Mouse (Mus musculus): ENCODE measurements around the gene Rps6ka3. TPM values are rescaled to one million over a fixed set of nuclear protein-coding genes. Genes with fewer than 3 reads are reported as not detected.

Rps6ka3 gene
- polyA plus RNA-seq, 1 experiment from 2014 or later = 7.6 TPM

- Histone ChIP-seq H3K4me3 (ENCODE audit: low read depth, low read length) (no peak overlapping the region), H3K9me3 (replicated peaks; ENCODE audit: control insufficient read depth, low read length) (no peaks in the 10 kb centered on the region), H3K4me1 (ENCODE audit: control insufficient read depth, insufficient read depth, low read length) (no peaks in the 10 kb centered on the region), H3K27me3 (ENCODE audit: control insufficient read depth, insufficient read depth, low read length) (no peaks in the 10 kb centered on the region), H3K27ac (ENCODE audit: low read depth, low read length) (no peak overlapping the region), H3K36me3 (ENCODE audit: control insufficient read depth, insufficient read depth, low read length) (no peaks in the 10 kb centered on the region), H3K4me2 (no peak overlapping the region), H3K9ac (ENCODE audit: low read depth, low read length) (no peak overlapping the region)
- ATAC-seq (replicated peaks; ENCODE audit: insufficient number of reproducible peaks, low FRiP score, low TSS enrichment) = no peak
- WGBS (ENCODE audit: insufficient replicate concordance) = 96% methylated on average over 1 of the region's 1 CpGs
Observed at GRCm38 (mm10) chrX:159295879-159296278, 85.8 kb downstream of the Rps6ka3 start.

- ATAC-seq (replicated peaks; ENCODE audit: insufficient number of reproducible peaks, low FRiP score, low TSS enrichment) = no peak
- no peak overlapping the region for H3K4me3 ChIP-seq (ENCODE audit: low read depth, low read length)
- H3K27me3 ChIP-seq (ENCODE audit: control insufficient read depth, insufficient read depth, low read length) = no peaks in the 10 kb centered on the region
- no peak overlapping the region for H3K27ac ChIP-seq (ENCODE audit: low read depth, low read length)
- no peaks in the 10 kb centered on the region for H3K9me3 ChIP-seq (replicated peaks; ENCODE audit: control insufficient read depth, low read length)
- no peak overlapping the region for H3K9ac ChIP-seq (ENCODE audit: low read depth, low read length)
- no peak overlapping the region for H3K4me2 ChIP-seq
- 67% methylated on average over 11 of the region's 11 CpGs for WGBS (ENCODE audit: insufficient replicate concordance)
- H3K4me1 ChIP-seq (ENCODE audit: control insufficient read depth, insufficient read depth, low read length) = no peaks in the 10 kb centered on the region
- no peaks in the 10 kb centered on the region for H3K36me3 ChIP-seq (ENCODE audit: control insufficient read depth, insufficient read depth, low read length)
Observed at GRCm38 (mm10) chrX:159302349-159303311, 92.5 kb downstream of the Rps6ka3 start.

GRCm38 (mm10) chrX:159315293-159315692, 105.2 kb downstream of the Rps6ka3 start:
- 66% methylated on average over 7 of the region's 7 CpGs for WGBS (ENCODE audit: insufficient replicate concordance)
- Histone ChIP-seq H3K27me3 (ENCODE audit: control insufficient read depth, insufficient read depth, low read length) (no peaks in the 10 kb centered on the region), H3K9me3 (replicated peaks; ENCODE audit: control insufficient read depth, low read length) (no peaks in the 10 kb centered on the region)

GRCm38 (mm10) chrX:159321342-159321741, 111.2 kb downstream of the Rps6ka3 start:
- Histone ChIP-seq H3K4me2 (no peak overlapping the region), H3K9me3 (replicated peaks; ENCODE audit: control insufficient read depth, low read length) (no peaks in the 10 kb centered on the region), H3K27ac (ENCODE audit: low read depth, low read length) (no peak overlapping the region), H3K4me3 (ENCODE audit: low read depth, low read length) (no peak overlapping the region), H3K36me3 (ENCODE audit: control insufficient read depth, insufficient read depth, low read length) (no peaks in the 10 kb centered on the region), H3K27me3 (ENCODE audit: control insufficient read depth, insufficient read depth, low read length) (no peaks in the 10 kb centered on the region), H3K9ac (ENCODE audit: low read depth, low read length) (no peak overlapping the region), H3K4me1 (ENCODE audit: control insufficient read depth, insufficient read depth, low read length) (no peaks in the 10 kb centered on the region)
- ATAC-seq (replicated peaks; ENCODE audit: insufficient number of reproducible peaks, low FRiP score, low TSS enrichment) = no peak
- 25% methylated on average over 8 of the region's 8 CpGs for WGBS (ENCODE audit: insufficient replicate concordance)

More at GRCm38 (mm10) chrX:159315293-159315692, 105.2 kb downstream of the Rps6ka3 start:
- Histone ChIP-seq H3K9ac (ENCODE audit: low read depth, low read length) (no peak overlapping the region), H3K27ac (ENCODE audit: low read depth, low read length) (no peak overlapping the region), H3K4me2 (no peak overlapping the region), H3K4me1 (ENCODE audit: control insufficient read depth, insufficient read depth, low read length) (no peaks in the 10 kb centered on the region), H3K4me3 (ENCODE audit: low read depth, low read length) (no peak overlapping the region), H3K36me3 (ENCODE audit: control insufficient read depth, insufficient read depth, low read length) (no peaks in the 10 kb centered on the region)
- ATAC-seq (replicated peaks; ENCODE audit: insufficient number of reproducible peaks, low FRiP score, low TSS enrichment) = no peak

DNA sequence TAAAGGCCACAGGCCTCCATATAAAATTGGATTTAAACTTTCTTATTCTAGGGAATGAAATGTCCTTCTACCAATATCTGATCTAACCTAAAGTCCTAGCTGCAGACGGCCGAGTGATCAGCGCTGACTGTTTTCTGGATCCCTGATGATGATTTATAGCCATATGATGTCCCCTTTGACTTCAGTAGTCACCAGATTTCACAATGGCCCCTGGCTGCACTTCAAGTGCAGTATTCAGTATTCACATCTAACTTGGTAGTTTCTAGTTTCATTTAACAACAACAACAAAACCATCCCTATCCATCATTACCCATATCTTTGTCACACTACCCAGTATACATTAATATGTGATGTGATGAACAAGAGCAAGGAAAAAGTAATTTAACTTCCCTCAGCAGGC, 154.4 kb downstream of the Rps6ka3 start:
- Histone ChIP-seq H3K4me2 (no peak overlapping the region), H3K27me3 (ENCODE audit: control insufficient read depth, insufficient read depth, low read length) (no peaks in the 10 kb centered on the region), H3K27ac (ENCODE audit: low read depth, low read length) (no peak overlapping the region), H3K4me3 (ENCODE audit: low read depth, low read length) (no peak overlapping the region), H3K9ac (ENCODE audit: low read depth, low read length) (no peak overlapping the region), H3K9me3 (replicated peaks; ENCODE audit: control insufficient read depth, low read length) (no peaks in the 10 kb centered on the region), H3K36me3 (ENCODE audit: control insufficient read depth, insufficient read depth, low read length) (0 out of 2 replicates have a peak, but pooled peaks cover 2% of the 10 kb centered on the region), H3K4me1 (ENCODE audit: control insufficient read depth, insufficient read depth, low read length) (no peaks in the 10 kb centered on the region)
- 87% methylated on average over 3 of the region's 3 CpGs for WGBS (ENCODE audit: insufficient replicate concordance)
- ATAC-seq (replicated peaks; ENCODE audit: insufficient number of reproducible peaks, low FRiP score, low TSS enrichment) = no peak

DNA sequence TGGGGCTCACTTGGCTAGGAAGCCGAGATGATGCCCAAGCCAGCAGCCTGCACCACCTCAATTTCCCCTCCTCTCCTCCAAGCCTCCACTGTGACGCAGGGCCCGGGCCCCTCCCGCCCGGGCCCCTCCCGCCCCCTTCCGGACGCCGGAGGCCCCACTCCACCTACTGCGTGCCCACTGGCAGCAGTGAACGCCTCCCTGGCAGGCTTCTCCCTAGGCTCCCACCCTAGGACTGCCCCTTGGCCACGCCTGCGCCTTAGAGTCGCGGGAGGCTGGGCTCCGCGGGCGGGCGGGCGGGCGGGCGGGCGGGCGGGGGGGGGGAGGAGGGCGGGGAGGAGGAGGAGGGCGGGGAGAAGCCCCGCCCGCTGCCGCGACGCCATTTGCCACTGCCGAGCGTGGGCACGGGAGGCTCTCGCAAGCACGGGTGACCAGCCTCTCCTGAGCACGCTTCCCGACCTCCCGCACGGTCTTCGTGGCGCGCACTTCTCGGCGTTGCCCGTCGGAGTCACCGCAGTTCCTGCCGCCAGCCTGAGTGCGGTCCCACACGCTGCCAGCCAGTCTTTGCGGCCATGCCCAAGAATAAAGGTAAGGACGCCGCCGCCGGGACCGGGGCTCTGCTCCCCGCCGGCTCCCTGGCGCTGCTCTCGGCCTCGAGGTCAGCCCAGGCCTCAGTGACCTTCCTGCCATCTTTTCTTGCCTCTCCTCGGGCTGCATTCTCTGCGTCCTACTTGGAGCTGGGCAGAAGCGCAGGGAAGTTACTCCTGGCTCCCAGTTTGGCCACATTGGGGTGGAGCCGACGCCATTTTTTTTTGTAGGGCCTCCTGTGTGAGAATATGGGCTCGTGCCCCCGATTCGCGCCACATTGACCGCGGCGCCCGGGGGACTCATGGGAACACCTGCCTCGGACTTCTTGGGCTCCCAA, 162.0 kb downstream of the Rps6ka3 start, which contains the start of gene Eif1ax:
Eif1ax (plus strand) TSS at position 348 of the 922 bp plus-strand sequence.
- Histone ChIP-seq H3K4me2 (peak within 1 kb of the TSS; percentile 64), H3K4me1 (ENCODE audit: control insufficient read depth, insufficient read depth, low read length) (no peaks in the 10 kb centered on the region), H3K9ac (ENCODE audit: low read depth, low read length) (peak within 1 kb of the TSS; percentile 82), H3K36me3 (ENCODE audit: control insufficient read depth, insufficient read depth, low read length) (no peaks in the 10 kb centered on the region), H3K4me3 (ENCODE audit: low read depth, low read length) (peak within 1 kb of the TSS; percentile 65), H3K27ac (ENCODE audit: low read depth, low read length) (peak within 1 kb of the TSS; percentile 62), H3K9me3 (replicated peaks; ENCODE audit: control insufficient read depth, low read length) (no peaks in the 10 kb centered on the region), H3K27me3 (ENCODE audit: control insufficient read depth, insufficient read depth, low read length) (no peaks in the 10 kb centered on the region)
- 13% methylated on average over 58 of the region's 76 CpGs for WGBS (ENCODE audit: insufficient replicate concordance)
- ATAC-seq (replicated peaks; ENCODE audit: insufficient number of reproducible peaks, low FRiP score, low TSS enrichment) = peak; percentile 98

GRCm38 (mm10) chrX:159372753-159373144, 162.6 kb downstream of the Rps6ka3 start:
- no peaks in the 10 kb centered on the region for H3K4me1 ChIP-seq (ENCODE audit: control insufficient read depth, insufficient read depth, low read length)
- H3K9me3 ChIP-seq (replicated peaks; ENCODE audit: control insufficient read depth, low read length) = no peaks in the 10 kb centered on the region
- no peaks in the 10 kb centered on the region for H3K27me3 ChIP-seq (ENCODE audit: control insufficient read depth, insufficient read depth, low read length)
- no peaks in the 10 kb centered on the region for H3K36me3 ChIP-seq (ENCODE audit: control insufficient read depth, insufficient read depth, low read length)
- 0 out of 2 replicates have a peak overlapping the region, but pooled peaks have one; percentile 62 for H3K27ac ChIP-seq (ENCODE audit: low read depth, low read length)
- 16% methylated on average over 9 of the region's 9 CpGs for WGBS (ENCODE audit: insufficient replicate concordance)
- peak overlapping the region; percentile 64 for H3K4me2 ChIP-seq
- peak overlapping the region; percentile 65 for H3K4me3 ChIP-seq (ENCODE audit: low read depth, low read length)
- H3K9ac ChIP-seq (ENCODE audit: low read depth, low read length) = peak overlapping the region; percentile 82
- no peak for ATAC-seq (replicated peaks; ENCODE audit: insufficient number of reproducible peaks, low FRiP score, low TSS enrichment)

DNA sequence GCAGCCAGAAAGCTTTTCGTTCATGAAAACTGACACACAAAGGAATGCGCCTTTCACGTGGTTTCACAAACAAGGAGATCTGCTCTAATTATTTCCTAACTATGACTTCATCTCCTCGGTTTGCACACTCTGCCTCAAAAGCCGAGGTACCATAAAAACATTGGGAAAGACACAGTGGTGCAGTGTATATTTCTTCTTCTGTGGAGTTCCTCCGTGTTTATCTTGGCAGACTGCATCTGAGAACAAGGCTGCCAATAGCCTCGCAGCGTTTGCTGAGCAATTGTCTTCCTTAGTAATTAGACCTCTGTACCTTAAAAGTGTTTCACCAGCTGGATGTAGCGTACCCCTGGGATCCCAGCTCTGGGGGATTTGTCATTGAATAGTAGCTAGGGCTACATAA, 177.0 kb downstream of the Rps6ka3 start:
- Histone ChIP-seq H3K27me3 (ENCODE audit: control insufficient read depth, insufficient read depth, low read length) (no peaks in the 10 kb centered on the region), H3K36me3 (ENCODE audit: control insufficient read depth, insufficient read depth, low read length) (no peaks in the 10 kb centered on the region), H3K27ac (ENCODE audit: low read depth, low read length) (no peak overlapping the region), H3K9me3 (replicated peaks; ENCODE audit: control insufficient read depth, low read length) (no peaks in the 10 kb centered on the region), H3K4me1 (ENCODE audit: control insufficient read depth, insufficient read depth, low read length) (no peaks in the 10 kb centered on the region), H3K4me3 (ENCODE audit: low read depth, low read length) (no peak overlapping the region), H3K4me2 (no peak overlapping the region), H3K9ac (ENCODE audit: low read depth, low read length) (no peak overlapping the region)
- 83% methylated on average over 9 of the region's 9 CpGs for WGBS (ENCODE audit: insufficient replicate concordance)
- ATAC-seq (replicated peaks; ENCODE audit: insufficient number of reproducible peaks, low FRiP score, low TSS enrichment) = no peak

All from heart, embryonic 11.5 days (tissue).